Mouse (Mus musculus) E14TG2a.4 (cell line): ENCODE measurements around the gene Cntnap5a.

Experiments used
- CTCF ChIP-seq: conservative IDR thresholded peaks from 2 replicates; pipeline ENCODE4 v1.5.1; 2014; ENCODE audit warnings: low read length
- NANOG ChIP-seq: IDR thresholded peaks from 2 replicates; pipeline ENCODE4 v1.6.1; 2014; ENCODE audit warnings: borderline replicate concordance, low read length, mixed read lengths
- POU5F1 ChIP-seq: IDR thresholded peaks from 2 replicates; pipeline ENCODE4 v1.6.1; 2014; ENCODE audit warnings: low read length, borderline replicate concordance

GRCm38 (mm10) chr1:116428396-116428795 is 743.8 kb downstream of the Cntnap5a start:
- TF ChIP-seq CTCF (no peak), NANOG (no peak), POU5F1 (no peak)
